Mouse (Mus musculus) left cerebral cortex, adult 9 months (tissue): ENCODE data around the gene Syt1.

Experiments used
- DNase-seq, 2 experiments: peaks; one replicate each; pipeline ENCODE4 v3.0.0; 2022; ENCODE audit warnings: low spot score in 2 of 2

Syt1 gene

GRCm38 (mm10) chr10:108577611-108578010 lies 433.2 kb downstream of the Syt1 start:
- DNase-seq: no peak

GRCm38 (mm10) chr10:108572764-108573163 lies 438.0 kb downstream of the Syt1 start:
- no peak for DNase-seq

- no peak for DNase-seq
Observed at GRCm38 (mm10) chr10:108571104-108571503, 439.7 kb downstream of the Syt1 start.

GRCm38 (mm10) chr10:108569568-108570139 lies 441.1 kb downstream of the Syt1 start:
- no peak for DNase-seq

- DNase-seq: no peak
Observed at GRCm38 (mm10) chr10:108568925-108569324, 441.9 kb downstream of the Syt1 start.

GRCm38 (mm10) chr10:108568136-108568535 lies 442.6 kb downstream of the Syt1 start:
- DNase-seq: no peak

GRCm38 (mm10) chr10:108567456-108567855 lies 443.3 kb downstream of the Syt1 start:
- DNase-seq: no peak

GRCm38 (mm10) chr10:108559607-108559908 lies 451.2 kb downstream of the Syt1 start:
- DNase-seq: no peak

GRCm38 (mm10) chr10:108558812-108559606 lies 451.8 kb downstream of the Syt1 start:
- peak in 1 of 2 experiments; percentile 48 for DNase-seq

- DNase-seq: no peak
Observed at GRCm38 (mm10) chr10:108552544-108552943, 458.2 kb downstream of the Syt1 start.

GRCm38 (mm10) chr10:108545715-108546114 lies 465.1 kb downstream of the Syt1 start:
- no peak for DNase-seq

- no peak for DNase-seq
Observed at GRCm38 (mm10) chr10:108541555-108541954, 469.2 kb downstream of the Syt1 start.

GRCm38 (mm10) chr10:108538546-108538945 lies 472.2 kb downstream of the Syt1 start:
- DNase-seq: no peak

GRCm38 (mm10) chr10:108537641-108538040 lies 473.1 kb downstream of the Syt1 start:
- no peak for DNase-seq

GRCm38 (mm10) chr10:108535922-108536321 lies 474.9 kb downstream of the Syt1 start:
- DNase-seq: no peak

GRCm38 (mm10) chr10:108534112-108534511 lies 476.7 kb downstream of the Syt1 start:
- DNase-seq: no peak

GRCm38 (mm10) chr10:108532916-108533315 lies 477.9 kb downstream of the Syt1 start:
- DNase-seq: no peak

GRCm38 (mm10) chr10:108532283-108532682 lies 478.5 kb downstream of the Syt1 start:
- DNase-seq: no peak

GRCm38 (mm10) chr10:108531641-108532040 lies 479.1 kb downstream of the Syt1 start:
- DNase-seq: no peak

GRCm38 (mm10) chr10:108531111-108531510 lies 479.7 kb downstream of the Syt1 start:
- DNase-seq: no peak

- no peak for DNase-seq
Observed at GRCm38 (mm10) chr10:108528338-108528737, 482.4 kb downstream of the Syt1 start.

GRCm38 (mm10) chr10:108525506-108525905 lies 485.3 kb downstream of the Syt1 start:
- DNase-seq: no peak

GRCm38 (mm10) chr10:108524306-108525029 lies 486.3 kb downstream of the Syt1 start:
- DNase-seq: no peak
